In genomic region chr9:43221643-43222428, GRCm38 (mm10) we compare ENCODE assay signal across 8 mouse cellular contexts. TPM values are rescaled to one million over a fixed set of nuclear protein-coding genes. Genes with fewer than 3 reads are reported as not detected.
DNase-seq lines count a peak whose midpoint lies in the region; ATAC-seq and TF ChIP-seq lines count a peak whose summit lies in the region.

No protein-coding gene starts in this region.

- TF ChIP-seq EP300 in heart, adult 2 months (IDR thresholded peaks at IDR 0.05; ENCODE audit: insufficient read depth, low read depth, low read length) = peak; percentile 77; the same call in 1 of the 2 replicates
- no peak for TF ChIP-seq EP300 in liver, embryonic 14.5 days (IDR thresholded peaks at IDR 0.05; ENCODE audit: low read depth)

- peak overlapping the region; percentile 32 for H3K27ac ChIP-seq in embryonic facial prominence, embryonic 12.5 days
- no peak overlapping the region for H3K27ac ChIP-seq in heart, adult 2 months
- H3K27ac ChIP-seq in liver, embryonic 14.5 days = no peak overlapping the region
- no peak overlapping the region for H3K27ac ChIP-seq in neural tube, embryonic 14.5 days (ENCODE audit: low read depth, low read length)

- peak; percentile 57 for DNase-seq in A20 (ENCODE audit: low read depth, low spot score)
- peak; percentile 88 for DNase-seq in adrenal gland, postnatal 14 days
- DNase-seq in heart, adult 2 months = peak; percentile 72 to 88
- DNase-seq in kidney, postnatal 10 days = peak; percentile 94
- DNase-seq in liver, embryonic 14.5 days (ENCODE audit: low read depth in 3 of 3, low spot score in 3 of 3) = peak in 1 of 3 experiments; percentile 55
- peak; percentile 77 for DNase-seq in thymus, postnatal 0 days (ENCODE audit: low spot score)

- no peak overlapping the region for H3K9ac ChIP-seq in embryonic facial prominence, embryonic 12.5 days
- no peak overlapping the region for H3K9ac ChIP-seq in heart, adult 2 months (ENCODE audit: low read depth, low read length)
- H3K9ac ChIP-seq in liver, embryonic 14.5 days (replicated peaks) = no peak overlapping the region
- no peak overlapping the region for H3K9ac ChIP-seq in neural tube, embryonic 14.5 days (replicated peaks; ENCODE audit: low read depth, low read length)

- 31% methylated on average over 18 of the region's 18 CpGs for WGBS in embryonic facial prominence, embryonic 12.5 days
- 49% methylated on average over 18 of the region's 18 CpGs for WGBS in heart, adult 2 months
- 53% methylated on average over 18 of the region's 18 CpGs for WGBS in liver, embryonic 14.5 days (ENCODE audit: insufficient replicate concordance)
- WGBS in neural tube, embryonic 14.5 days = 37% methylated on average over 18 of the region's 18 CpGs

- no peak overlapping the region for H3K4me3 ChIP-seq in embryonic facial prominence, embryonic 12.5 days
- no peak overlapping the region for H3K4me3 ChIP-seq in heart, adult 2 months
- H3K4me3 ChIP-seq in liver, embryonic 14.5 days (ENCODE audit: insufficient read depth in 1 of 2, low read depth in 2 of 2, low read length in 2 of 2) = no peak overlapping the region
- H3K4me3 ChIP-seq in neural tube, embryonic 14.5 days (ENCODE audit: low read depth, low read length) = no peak overlapping the region

- H3K36me3 ChIP-seq in embryonic facial prominence, embryonic 12.5 days = peaks cover 46% of the 10 kb centered on the region
- no peaks in the 10 kb centered on the region for H3K36me3 ChIP-seq in heart, adult 2 months (ENCODE audit: control insufficient read depth, insufficient read depth, low read length)
- H3K36me3 ChIP-seq in liver, embryonic 14.5 days (replicated peaks; ENCODE audit: control insufficient read depth, insufficient read depth, low read depth) = peaks cover 35% of the 10 kb centered on the region
- no peaks in the 10 kb centered on the region for H3K36me3 ChIP-seq in neural tube, embryonic 14.5 days (ENCODE audit: control insufficient read depth, insufficient read depth, low read length)

- peak; percentile 94 for TF ChIP-seq CTCF in heart, adult 2 months (IDR thresholded peaks at IDR 0.05)
- peak; percentile 92 for TF ChIP-seq CTCF in liver, embryonic 14.5 days (IDR thresholded peaks at IDR 0.05; ENCODE audit: low read depth)

- H3K4me2 ChIP-seq in embryonic facial prominence, embryonic 12.5 days (replicated peaks) = no peak overlapping the region
- H3K4me2 ChIP-seq in liver, embryonic 14.5 days (ENCODE audit: low read depth) = no peak overlapping the region
- no peak overlapping the region for H3K4me2 ChIP-seq in neural tube, embryonic 14.5 days (ENCODE audit: low read depth, low read length)

- H3K4me1 ChIP-seq in embryonic facial prominence, embryonic 12.5 days = peaks cover 17% of the 10 kb centered on the region
- H3K4me1 ChIP-seq in heart, adult 2 months (ENCODE audit: control insufficient read depth, insufficient read depth, low read length) = peaks cover 6% of the 10 kb centered on the region
- H3K4me1 ChIP-seq in liver, embryonic 14.5 days (replicated peaks; ENCODE audit: control insufficient read depth in 2 of 2, insufficient read depth in 2 of 2, low read length in 1 of 2) = peaks cover 26 to 27% of the 10 kb centered on the region in 2 experiments
- H3K4me1 ChIP-seq in neural tube, embryonic 14.5 days (ENCODE audit: control insufficient read depth, insufficient read depth, low read length) = no peaks in the 10 kb centered on the region

- no peak for TF ChIP-seq POLR2A in heart, adult 2 months (IDR thresholded peaks at IDR 0.05; ENCODE audit: insufficient read depth, low read depth, low read length)

- no peak for ATAC-seq in embryonic facial prominence, embryonic 12.5 days (ENCODE audit: insufficient number of reproducible peaks, insufficient read depth, low FRiP score, low TSS enrichment)
- no peak for ATAC-seq in liver, embryonic 14.5 days (ENCODE audit: insufficient read depth)
- ATAC-seq in neural tube, embryonic 14.5 days (ENCODE audit: low read depth) = peak; percentile 56

- no peaks in the 10 kb centered on the region for H3K27me3 ChIP-seq in embryonic facial prominence, embryonic 12.5 days
- H3K27me3 ChIP-seq in heart, adult 2 months (ENCODE audit: control insufficient read depth, insufficient read depth, low read length) = no peaks in the 10 kb centered on the region
- H3K27me3 ChIP-seq in liver, embryonic 14.5 days (ENCODE audit: control insufficient read depth, insufficient read depth, low read length) = no peaks in the 10 kb centered on the region
- H3K27me3 ChIP-seq in neural tube, embryonic 14.5 days (ENCODE audit: control insufficient read depth, insufficient read depth, low read length) = no peaks in the 10 kb centered on the region

- H3K9me3 ChIP-seq in embryonic facial prominence, embryonic 12.5 days = no peaks in the 10 kb centered on the region
- no peaks in the 10 kb centered on the region for H3K9me3 ChIP-seq in liver, embryonic 14.5 days (ENCODE audit: control insufficient read depth, low read length)
- no peaks in the 10 kb centered on the region for H3K9me3 ChIP-seq in neural tube, embryonic 14.5 days (ENCODE audit: control insufficient read depth, low read length)

- no peaks in the 10 kb centered on the region for H3K79me2 ChIP-seq in heart, adult 2 months (replicated peaks; ENCODE audit: control insufficient read depth, insufficient read depth, low read length)

- intact Hi-C loops in heart, adult 2 months (cut with DNase I) = loop anchor here (1.0 to 5.0 kb wide), 2 partner anchors 45 to 62 kb away; no protein-coding TSS in a partner anchor

RNA-seq across cellular contexts. Expression of gene Pou2f3, which starts 11.7 kb away (rescaled TPM):
- total RNA-seq in adrenal gland, postnatal 14 days (2021) = not detected in 2 replicates
- polyA plus RNA-seq in embryonic facial prominence, embryonic 12.5 days (2016; fragmentation: Nextera tagmentation; extraction: Ambion mirVana) = 0.18 TPM in 1 of 2 replicates, not detected in the other
- total RNA-seq in heart, adult 2 months (2021) = not detected
- 0.14 and 0.23 TPM in 2 replicates for polyA plus RNA-seq in heart, adult 2 months (2012; rRNA removed)
- polyA plus RNA-seq in liver, embryonic 14.5 days (2012; rRNA removed) = not detected in 2 replicates
- polyA plus RNA-seq in liver, embryonic 14.5 days (2014; fragmentation: Nextera tagmentation; extraction: Ambion mirVana) = not detected in 2 replicates
- not detected in 2 replicates for polyA plus RNA-seq in neural tube, embryonic 14.5 days (2014; fragmentation: Nextera tagmentation; extraction: Ambion mirVana)
- 1.9 and 2.4 TPM in 2 replicates for polyA plus RNA-seq in thymus, postnatal 0 days (2015; fragmentation: Nextera tagmentation; extraction: Ambion mirVana)

RNA-seq across cellular contexts. Expression of gene Oaf, which starts 17.9 kb away (rescaled TPM):
- total RNA-seq in adrenal gland, postnatal 14 days (2021) = 23.4 and 34.9 TPM in 2 replicates
- polyA plus RNA-seq in embryonic facial prominence, embryonic 12.5 days (2016; fragmentation: Nextera tagmentation; extraction: Ambion mirVana) = 89.3 and 106 TPM in 2 replicates
- 10 to 100 TPM in 1 of 2 experiments, 1 to 10 TPM in 1; 6.8 to 11.8 TPM for total RNA-seq in heart, adult 2 months (2021)
- polyA plus RNA-seq in heart, adult 2 months (2012; rRNA removed) = 15.1 and 24.0 TPM in 2 replicates
- 20.7 and 29.4 TPM in 2 replicates for polyA plus RNA-seq in liver, embryonic 14.5 days (2012; rRNA removed)
- 37.1 and 42.6 TPM in 2 replicates for polyA plus RNA-seq in liver, embryonic 14.5 days (2014; fragmentation: Nextera tagmentation; extraction: Ambion mirVana)
- polyA plus RNA-seq in neural tube, embryonic 14.5 days (2014; fragmentation: Nextera tagmentation; extraction: Ambion mirVana) = 2.3 and 9.3 TPM in 2 replicates
- 11.7 and 12.6 TPM in 2 replicates for polyA plus RNA-seq in thymus, postnatal 0 days (2015; fragmentation: Nextera tagmentation; extraction: Ambion mirVana)
